Mouse (Mus musculus) T-cell, adult 2 months (primary cell): Measurements from ENCODE around the gene Kif6.

Source experiments
- DNase-seq: peaks from one replicate; pipeline ENCODE4 v3.0.0; 2022; ENCODE audit warnings: low spot score

The Kif6 gene

GRCm38 (mm10) chr17:49614577-49615235 is at the start of gene Kif6:
Gene Kif6 (plus strand): TSS chr17:49615136.
- DNase-seq = no peak

GRCm38 (mm10) chr17:49568717-49569116 is 46.2 kb upstream of the Kif6 start:
- no peak for DNase-seq

GRCm38 (mm10) chr17:49577321-49577720 is 37.6 kb upstream of the Kif6 start:
- DNase-seq = no peak

- DNase-seq = no peak
Measured at GRCm38 (mm10) chr17:49582471-49582870, 32.5 kb upstream of the Kif6 start.

GRCm38 (mm10) chr17:49590051-49590450 is 24.9 kb upstream of the Kif6 start:
- DNase-seq = no peak

GRCm38 (mm10) chr17:49605397-49605796 is 9.5 kb upstream of the Kif6 start:
- no peak for DNase-seq

- DNase-seq = no peak
Measured at GRCm38 (mm10) chr17:49607351-49608027, 7.4 kb upstream of the Kif6 start.

GRCm38 (mm10) chr17:49610296-49610695 is 4.6 kb upstream of the Kif6 start:
- DNase-seq = no peak

- no peak for DNase-seq
Measured at GRCm38 (mm10) chr17:49615241-49615651, 310 bp downstream of the Kif6 start.

- DNase-seq = no peak
Measured at GRCm38 (mm10) chr17:49624572-49624971, 9.6 kb downstream of the Kif6 start.

- DNase-seq = no peak
Measured at GRCm38 (mm10) chr17:49627011-49627794, 12.3 kb downstream of the Kif6 start.

- DNase-seq = no peak
Measured at GRCm38 (mm10) chr17:49628875-49629274, 13.9 kb downstream of the Kif6 start.

- DNase-seq = no peak
Measured at GRCm38 (mm10) chr17:49633041-49633440, 18.1 kb downstream of the Kif6 start.

- DNase-seq = no peak
Measured at GRCm38 (mm10) chr17:49641903-49642302, 27.0 kb downstream of the Kif6 start.

- no peak for DNase-seq
Measured at GRCm38 (mm10) chr17:49642336-49642735, 27.4 kb downstream of the Kif6 start.

- DNase-seq = no peak
Measured at GRCm38 (mm10) chr17:49642889-49643490, 28.1 kb downstream of the Kif6 start.

GRCm38 (mm10) chr17:49646267-49646666 is 31.3 kb downstream of the Kif6 start:
- DNase-seq = no peak

- no peak for DNase-seq
Measured at GRCm38 (mm10) chr17:49648970-49649369, 34.0 kb downstream of the Kif6 start.

- DNase-seq = no peak
Measured at GRCm38 (mm10) chr17:49649394-49649793, 34.5 kb downstream of the Kif6 start.

GRCm38 (mm10) chr17:49650366-49650765 is 35.4 kb downstream of the Kif6 start:
- DNase-seq = no peak

GRCm38 (mm10) chr17:49652357-49652756 is 37.4 kb downstream of the Kif6 start:
- DNase-seq = no peak

- no peak for DNase-seq
Measured at GRCm38 (mm10) chr17:49652800-49653199, 37.9 kb downstream of the Kif6 start.

- no peak for DNase-seq
Measured at GRCm38 (mm10) chr17:49661626-49662025, 46.7 kb downstream of the Kif6 start.
